Mouse (Mus musculus): ENCODE results near the gene Xpo4.
A peak's percentile ranks its signal among the peaks of the same experiment; 100 is the strongest.

Xpo4 gene

DNA sequence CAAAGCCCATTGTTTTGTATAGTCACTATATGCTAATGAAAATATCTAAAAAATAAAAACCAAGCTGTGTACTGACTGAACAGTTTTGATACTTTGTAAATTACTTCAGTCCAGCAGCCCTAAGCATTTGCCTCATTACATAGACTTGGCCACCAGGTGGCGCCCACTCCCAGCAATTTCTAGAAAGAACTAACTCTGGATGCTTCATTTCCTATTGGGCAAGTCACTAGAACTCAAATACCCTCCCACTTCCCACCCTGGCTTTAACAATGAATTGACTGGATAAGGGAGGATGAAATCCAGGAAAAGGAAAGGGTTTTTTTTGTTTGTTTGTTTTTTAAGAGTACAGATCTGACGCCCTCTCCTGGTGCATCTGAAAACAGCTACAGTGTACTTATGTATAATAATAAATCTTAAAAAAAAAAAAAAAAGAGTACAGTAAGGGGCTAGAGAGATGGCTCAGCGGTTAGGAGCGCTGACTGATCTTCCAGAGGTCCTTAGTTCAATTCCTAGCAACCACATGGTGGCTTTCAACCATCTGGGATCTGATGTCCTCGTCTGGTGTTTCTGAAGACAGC is 14.8 kb upstream of the Xpo4 start:
- peak; percentile 74 for DNase-seq (ENCODE audit: low read depth)

DNA sequence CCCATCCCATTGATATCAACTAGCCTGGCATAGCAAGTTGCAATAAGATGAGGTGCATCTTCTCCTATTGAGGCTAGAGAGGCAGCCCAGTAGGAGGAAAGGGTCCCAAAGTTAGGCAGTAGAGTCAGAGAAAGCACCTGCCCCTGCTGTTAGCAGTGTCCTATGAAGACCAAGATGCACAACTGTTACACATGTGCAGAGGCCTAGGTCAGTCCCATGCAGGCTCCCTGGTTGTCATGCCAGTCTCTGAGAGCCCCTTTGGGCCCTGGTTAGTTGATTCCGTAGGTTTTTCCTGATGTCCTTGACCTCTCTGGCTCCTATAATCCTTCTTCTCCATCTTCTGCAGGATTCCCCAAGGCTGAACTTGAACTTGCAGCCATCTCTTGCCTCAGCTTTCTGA is 14.3 kb upstream of the Xpo4 start:
- no peak for DNase-seq (ENCODE audit: low read depth)

DNA sequence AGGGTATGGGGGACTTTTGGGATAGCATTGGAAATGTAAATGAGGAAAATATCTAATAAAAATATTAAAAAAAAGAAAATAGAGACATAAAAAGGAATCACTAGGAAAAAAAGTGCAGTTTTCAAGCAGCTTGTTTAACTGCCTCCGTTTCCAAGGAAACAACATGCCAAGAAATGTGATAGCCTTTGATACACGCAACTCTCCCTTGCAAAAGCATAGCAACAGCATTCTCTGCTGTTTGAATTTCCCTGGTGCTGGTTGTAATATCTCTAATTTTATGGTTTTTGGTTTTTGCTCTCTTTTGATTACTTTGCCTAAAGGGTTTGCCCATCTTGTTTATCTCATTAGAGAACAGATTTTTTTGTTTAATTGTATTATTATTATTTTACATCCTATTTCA is 10.3 kb upstream of the Xpo4 start:
- no peak for DNase-seq (ENCODE audit: low read depth)

- no peak for DNase-seq (ENCODE audit: low read depth)
Measured at GRCm38 (mm10) chr14:57665628-57665950, 359 bp upstream of the Xpo4 start.

DNA sequence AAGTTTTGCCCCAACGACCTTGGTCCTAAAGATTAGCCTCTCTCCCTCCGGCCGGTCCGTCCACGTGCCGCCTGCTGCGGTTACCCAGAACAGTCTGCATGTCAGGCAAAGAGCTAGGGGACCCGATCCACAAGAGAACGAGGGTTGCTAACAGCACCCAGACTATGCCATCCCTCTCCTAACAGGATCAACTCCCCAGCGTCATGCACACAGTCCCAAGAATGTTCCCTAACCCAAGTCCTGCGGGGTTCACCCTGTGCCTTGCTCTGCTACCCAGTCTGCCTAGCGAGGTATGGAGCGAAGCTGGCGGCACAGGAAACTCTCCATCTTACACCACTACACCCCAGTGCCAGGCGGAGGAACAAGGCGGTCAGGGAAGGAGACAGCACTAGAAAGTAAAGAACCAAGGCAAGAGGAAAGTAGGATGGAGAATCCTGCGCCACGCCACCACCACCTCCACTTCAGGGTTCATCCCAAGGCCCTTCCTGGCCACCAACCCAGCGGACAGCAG is 864 bp downstream of the Xpo4 start:
- peak; percentile 44 for DNase-seq (ENCODE audit: low read depth)

DNA sequence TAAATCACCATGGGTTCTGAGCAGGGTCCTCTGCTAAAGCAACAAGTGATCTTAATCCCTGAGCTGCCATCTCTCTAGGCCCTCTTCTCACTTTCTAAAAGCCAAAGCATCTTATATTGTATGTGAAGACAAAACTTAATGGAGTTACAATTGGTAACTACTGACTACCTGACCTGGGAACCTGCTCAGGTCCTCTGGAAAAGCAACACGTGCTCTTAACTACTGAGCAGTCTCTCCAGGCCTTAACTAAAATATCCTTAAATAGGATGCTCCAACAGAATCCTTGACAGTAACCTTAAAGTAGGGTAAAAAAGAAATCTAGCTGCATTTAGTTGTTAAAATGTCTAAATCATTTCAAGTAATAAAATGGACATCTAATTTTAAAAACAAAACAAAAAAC is 1.6 kb downstream of the Xpo4 start:
- DNase-seq (ENCODE audit: low read depth), result no peak

- no peak for DNase-seq (ENCODE audit: low read depth)
Measured at GRCm38 (mm10) chr14:57658301-57658700, 6.9 kb downstream of the Xpo4 start.

- DNase-seq (ENCODE audit: low read depth), result no peak
Measured at GRCm38 (mm10) chr14:57657500-57657899, 7.7 kb downstream of the Xpo4 start.

DNA sequence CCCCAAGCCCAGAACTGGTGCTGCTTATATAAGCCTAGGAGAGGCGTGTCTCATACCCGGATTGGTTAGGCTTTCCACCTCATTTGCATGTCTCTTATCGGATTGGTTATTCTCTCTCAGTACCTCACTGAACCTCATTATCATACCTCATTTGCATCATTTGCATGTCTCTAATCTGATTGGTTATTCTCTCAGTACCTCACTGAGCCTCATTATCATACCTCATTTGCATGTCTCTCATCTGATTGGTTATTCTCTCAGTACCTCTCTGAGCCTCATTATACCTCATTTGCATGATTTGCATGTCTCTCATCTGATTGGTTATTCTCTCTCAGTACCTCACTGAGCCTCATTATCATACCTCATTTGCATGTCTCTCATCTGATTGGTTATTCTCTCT is 8.7 kb downstream of the Xpo4 start:
- DNase-seq (ENCODE audit: low read depth), result peak; percentile 32

DNA sequence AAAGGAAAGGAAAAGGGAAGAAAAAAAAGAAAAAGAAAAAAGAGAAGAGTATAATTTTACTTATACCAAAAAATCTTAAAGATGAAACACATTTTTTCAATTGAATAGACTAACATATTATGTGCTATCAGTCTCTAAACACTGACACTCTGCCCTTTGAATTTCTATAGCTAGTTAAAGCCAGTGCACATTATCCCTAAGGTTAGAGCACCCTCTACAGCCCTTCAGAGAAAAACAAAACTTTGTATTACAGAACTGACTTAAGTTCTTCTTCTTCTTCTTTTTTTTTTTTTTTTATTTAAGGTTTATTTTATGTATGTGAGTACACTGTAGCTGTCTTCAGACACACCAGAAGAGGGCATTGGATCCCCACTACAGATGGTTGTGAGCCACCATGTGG is 15.7 kb downstream of the Xpo4 start:
- DNase-seq (ENCODE audit: low read depth), result no peak

GRCm38 (mm10) chr14:57646155-57646554 is 19.1 kb downstream of the Xpo4 start:
- DNase-seq (ENCODE audit: low read depth), result no peak

DNA sequence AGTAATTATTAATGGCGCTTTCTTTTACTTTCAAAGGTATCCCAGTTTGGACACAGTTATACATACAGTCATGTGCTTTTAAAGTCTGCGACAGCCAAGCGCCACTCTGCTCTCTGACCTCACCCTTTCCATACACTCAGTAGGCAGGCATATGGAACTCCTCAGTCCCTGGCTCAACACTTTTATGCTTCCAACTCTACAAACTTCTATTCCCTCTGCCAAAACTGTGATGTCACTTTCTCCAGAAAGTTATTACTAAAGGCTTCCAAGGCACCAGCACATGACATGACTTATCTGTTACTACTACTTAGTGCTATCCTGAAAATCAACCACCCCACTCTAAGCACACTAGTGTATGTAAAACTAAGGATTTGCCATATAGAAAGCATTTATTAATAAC is 26.1 kb downstream of the Xpo4 start:
- DNase-seq (ENCODE audit: low read depth), result no peak

- DNase-seq (ENCODE audit: low read depth), result no peak
Measured at GRCm38 (mm10) chr14:57634141-57634540, 31.1 kb downstream of the Xpo4 start.

DNA sequence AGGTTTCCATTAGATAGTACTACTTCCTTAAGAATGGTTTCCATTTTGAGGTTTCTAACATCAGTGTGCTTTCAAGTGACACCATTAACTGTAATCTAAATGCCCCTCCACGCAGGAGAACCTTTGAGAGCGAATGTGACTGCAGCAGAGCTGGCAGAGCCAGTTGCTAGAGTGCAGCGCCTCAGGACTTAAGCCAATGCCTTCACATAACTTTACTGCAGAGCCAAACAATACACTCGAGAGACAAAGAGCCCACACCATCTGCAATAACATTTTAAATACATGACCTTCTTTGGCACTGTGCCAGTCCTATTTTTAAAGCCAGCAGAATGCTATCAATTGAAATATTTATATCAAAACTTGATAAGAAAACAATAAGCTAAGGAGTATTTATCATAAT is 35.6 kb downstream of the Xpo4 start:
- DNase-seq (ENCODE audit: low read depth), result no peak

DNA sequence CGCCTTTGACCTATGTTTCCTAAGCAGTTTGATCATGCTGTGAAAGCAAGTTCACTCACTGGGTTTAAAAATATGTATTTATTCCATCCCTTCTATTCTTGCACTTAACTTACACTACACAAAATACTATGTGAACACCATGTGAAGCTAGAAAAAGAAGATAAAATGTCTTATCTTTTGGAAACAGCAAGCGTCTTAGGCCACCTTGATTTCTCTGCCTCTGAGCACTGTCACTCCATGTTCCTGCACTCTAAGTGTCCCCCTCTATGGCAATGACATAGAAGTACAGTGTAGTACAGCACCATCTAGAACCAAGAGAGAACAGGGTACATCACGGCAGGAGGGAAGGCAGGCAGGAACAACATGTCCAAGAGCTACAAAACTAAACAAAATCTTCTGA is 42.3 kb downstream of the Xpo4 start:
- DNase-seq (ENCODE audit: low read depth), result peak; percentile 45

DNA sequence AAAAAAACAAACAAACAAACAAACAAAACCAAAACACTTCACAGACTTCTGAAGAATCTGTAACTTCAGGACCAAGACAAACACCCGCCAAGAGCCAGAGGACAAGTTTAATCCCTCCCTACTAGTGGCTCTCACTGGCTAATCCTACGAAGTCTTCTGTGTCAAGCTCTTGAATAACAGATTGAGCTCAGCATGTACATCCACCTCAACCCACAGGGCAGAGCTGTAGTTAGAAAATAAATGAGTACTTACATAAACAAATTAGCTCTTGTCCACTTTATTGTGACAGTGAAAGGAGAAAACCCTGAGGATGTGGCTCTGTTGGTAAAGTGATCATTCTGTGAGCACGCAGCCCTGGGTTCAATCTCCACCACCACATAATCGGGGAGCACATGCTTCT is 43.5 kb downstream of the Xpo4 start:
- DNase-seq (ENCODE audit: low read depth), result no peak

DNA sequence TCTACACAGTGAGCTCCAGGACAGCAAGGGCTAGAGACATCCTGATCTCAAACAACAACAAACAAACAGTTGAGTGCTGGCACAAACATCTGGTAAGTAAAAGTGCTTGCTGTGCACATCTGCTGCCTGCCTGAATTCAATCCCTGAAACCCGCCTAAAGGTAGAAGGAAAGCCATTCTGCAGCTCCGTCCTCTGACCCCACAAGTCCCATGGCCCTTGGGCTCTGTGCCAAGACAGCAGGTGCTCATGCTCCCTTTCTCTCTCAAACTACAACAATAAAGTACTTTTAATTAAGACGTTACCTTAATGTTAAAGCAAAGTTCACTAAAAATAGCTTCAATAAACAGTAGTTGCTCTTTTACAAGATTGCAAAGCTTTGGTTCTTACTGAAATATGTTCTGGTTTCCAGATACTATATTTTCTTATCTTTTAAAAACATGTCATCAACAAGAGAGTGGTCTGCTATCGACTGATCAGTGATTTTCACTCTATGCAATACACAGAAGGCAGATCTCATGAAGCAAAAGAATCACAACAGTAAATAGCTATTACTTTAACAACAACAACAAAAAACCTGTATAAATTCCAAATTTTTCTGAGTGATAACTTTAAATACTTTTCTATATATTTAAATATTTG is 44.5 kb downstream of the Xpo4 start:
- DNase-seq (ENCODE audit: low read depth), result no peak

DNA sequence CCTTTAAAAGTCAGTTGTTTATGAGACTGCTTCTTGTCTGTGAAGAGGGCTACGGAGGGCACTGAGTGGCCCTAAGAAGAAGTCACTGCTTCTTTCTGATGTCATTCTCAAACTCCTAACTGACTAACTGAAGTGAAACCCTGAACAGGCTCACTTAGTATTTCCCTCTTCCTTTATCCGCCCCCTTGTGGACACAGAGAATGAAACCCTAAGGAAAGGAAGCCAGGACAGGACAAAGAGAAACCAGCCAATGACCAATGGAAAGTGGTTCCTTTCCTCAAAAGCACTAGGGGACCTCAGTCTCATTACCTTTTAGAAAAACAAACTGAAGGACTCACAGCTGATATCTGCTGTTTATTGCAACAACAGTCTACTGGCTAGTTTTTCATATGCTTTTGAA is 45.7 kb downstream of the Xpo4 start:
- DNase-seq (ENCODE audit: low read depth), result peak; percentile 36

GRCm38 (mm10) chr14:57617675-57618074 is 47.6 kb downstream of the Xpo4 start:
- DNase-seq (ENCODE audit: low read depth), result no peak

GRCm38 (mm10) chr14:57616339-57616965 is 48.8 kb downstream of the Xpo4 start:
- no peak for DNase-seq (ENCODE audit: low read depth)

- no peak for DNase-seq (ENCODE audit: low read depth)
Measured at GRCm38 (mm10) chr14:57615828-57616227, 49.4 kb downstream of the Xpo4 start.

GRCm38 (mm10) chr14:57611034-57611433 is 54.2 kb downstream of the Xpo4 start:
- DNase-seq (ENCODE audit: low read depth), result no peak

DNA sequence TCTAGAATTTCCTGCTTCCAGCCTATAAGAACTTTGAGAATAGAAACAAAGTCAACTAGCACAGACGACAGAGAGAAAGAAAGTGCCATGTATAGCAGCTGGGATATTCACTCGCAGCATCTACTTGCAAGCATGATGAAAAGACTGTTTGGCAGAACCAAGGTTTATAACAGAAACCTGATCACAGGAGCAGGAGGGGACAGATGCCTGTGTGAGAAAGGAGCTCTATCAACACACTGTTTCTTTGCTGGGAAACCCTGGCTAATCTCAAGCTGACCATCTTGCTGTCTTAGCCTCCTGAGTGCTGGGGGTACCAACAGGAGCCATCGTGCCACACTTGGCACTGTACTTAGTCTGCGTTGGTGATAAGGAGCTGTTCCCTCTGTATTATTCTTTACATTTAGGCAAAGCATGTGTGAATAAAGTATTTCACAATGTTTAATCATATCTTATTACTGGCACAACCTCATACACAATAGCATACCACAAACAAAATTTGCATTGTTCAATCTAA is 55.4 kb downstream of the Xpo4 start:
- no peak for DNase-seq (ENCODE audit: low read depth)

GRCm38 (mm10) chr14:57607500-57607899 is 57.7 kb downstream of the Xpo4 start:
- no peak for DNase-seq (ENCODE audit: low read depth)

Measured in c-Kit-positive CD71-positive TER-119-negative erythroid progenitor cells, embryonic 14.5 days (primary cell).